Mouse (Mus musculus) neural tube, embryonic 14.5 days (tissue): Measurements from ENCODE around the gene Stk4. TPM values are rescaled to one million over a fixed set of nuclear protein-coding genes. Genes with fewer than 3 reads are reported as not detected.

Experiments
- ATAC-seq: fragments of 200-750 bp; cut with Nextera tagmentation; 2 replicates; pipeline ENCODE4 v1.8.0; 2017; ENCODE audit warnings: low read depth, mild to moderate bottlenecking, moderate TSS enrichment, moderate library complexity
- H3K27ac ChIP-seq: fragments of 300-500 bp; sonication (generic); 2 replicates; pipeline ENCODE4 v1.5.1; 2014; ENCODE audit warnings: low read depth, mild to moderate bottlenecking, control low read depth, low read length, moderate library complexity, mixed read lengths
- H3K27me3 ChIP-seq: fragments of 300-500 bp; sonication (generic); 2 replicates; pipeline ENCODE4 v1.6.1; 2014; ENCODE audit warnings: low read length; ENCODE audit not compliant: control insufficient read depth, insufficient read depth
- H3K36me3 ChIP-seq: fragments of 300-500 bp; sonication (generic); 2 replicates; pipeline ENCODE4 v1.6.1; 2014; ENCODE audit warnings: low read length, mixed read lengths; ENCODE audit not compliant: control insufficient read depth, insufficient read depth
- H3K4me1 ChIP-seq: fragments of 300-500 bp; sonication (generic); 2 replicates; pipeline ENCODE4 v1.6.1; 2014; ENCODE audit warnings: low read length; ENCODE audit not compliant: control insufficient read depth, insufficient read depth
- H3K4me2 ChIP-seq: fragments of 300-500 bp; sonication (generic); 2 replicates; pipeline ENCODE4 v1.6.1; 2014; ENCODE audit warnings: mild to moderate bottlenecking, low read depth, low read length, control low read depth
- H3K4me3 ChIP-seq: fragments of 300-500 bp; sonication (generic); 2 replicates; pipeline ENCODE4 v1.5.1; 2014; ENCODE audit warnings: low read depth, low read length, control low read depth, mixed read lengths
- H3K9ac ChIP-seq: fragments of 300-500 bp; sonication (generic); replicated peaks from 2 replicates; pipeline ENCODE4 v1.6.1; 2014; ENCODE audit warnings: low read depth, mild to moderate bottlenecking, control low read depth, low read length, mixed read lengths
- H3K9me3 ChIP-seq: fragments of 300-500 bp; sonication (generic); 2 replicates; pipeline ENCODE4 v1.6.1; 2016; ENCODE audit warnings: low read length; ENCODE audit not compliant: control insufficient read depth
- WGBS: fragments of 180-500 bp; shearing (Covaris S2); extraction: QIAGEN DNeasy Blood & Tissue Kit; methylation state at CpG from one replicate; pipeline ENCODE4 v1.1.7; 2014; 5-methylcytosine and 5-hydroxymethylcytosine counted together
- polyA plus RNA-seq: library from polyadenylated mRNA; unstranded; fragments of >200 nt; fragmentation: Nextera tagmentation; extraction: Ambion mirVana; gene quantifications from 2 replicates; pipeline ENCODE4 v1.2.1, GENCODE M21; 2014

Gene Stk4
- polyA plus RNA-seq: 24.7 and 26.3 TPM in 2 replicates

GRCm38 (mm10) chr2:164070142-164070764 lies at the start of gene Stk4:
Gene Stk4, plus strand, starts transcription at chr2:164070322.
- no peaks in the 10 kb centered on the region for H3K27me3 ChIP-seq
- H3K4me3 ChIP-seq: peak within 1 kb of the TSS; percentile 95
- under 1% methylated on average over 45 of the region's 45 CpGs for WGBS
- peaks cover 4% of the 10 kb centered on the region; the same call in 1 of the 2 replicates for H3K36me3 ChIP-seq
- H3K27ac ChIP-seq: peak within 1 kb of the TSS; percentile 76
- no peaks in the 10 kb centered on the region for H3K9me3 ChIP-seq
- H3K4me1 ChIP-seq: peaks cover 10% of the 10 kb centered on the region
- peak; percentile 39 for ATAC-seq
- H3K4me2 ChIP-seq: peak within 1 kb of the TSS; percentile 87
- H3K9ac ChIP-seq: peak within 1 kb of the TSS; percentile 81

GRCm38 (mm10) chr2:164022104-164022503 lies 48.0 kb upstream of the Stk4 start:
- Histone ChIP-seq H3K27ac (no peak overlapping the region), H3K9ac (no peak overlapping the region), H3K4me2 (no peak overlapping the region), H3K36me3 (peaks cover 18% of the 10 kb centered on the region), H3K27me3 (no peaks in the 10 kb centered on the region), H3K4me1 (no peaks in the 10 kb centered on the region), H3K9me3 (no peaks in the 10 kb centered on the region), H3K4me3 (no peak overlapping the region)
- 58% methylated on average over 2 of the region's 2 CpGs for WGBS
- ATAC-seq: no peak

- H3K4me1 ChIP-seq: no peaks in the 10 kb centered on the region
- no peaks in the 10 kb centered on the region for H3K9me3 ChIP-seq
- H3K27me3 ChIP-seq: no peaks in the 10 kb centered on the region
- WGBS: 88% methylated on average over 16 of the region's 16 CpGs
- H3K36me3 ChIP-seq: no peaks in the 10 kb centered on the region
- H3K4me3 ChIP-seq: no peak within 1 kb of the TSS
- H3K4me2 ChIP-seq: no peak within 1 kb of the TSS
- no peak within 1 kb of the TSS for H3K27ac ChIP-seq
- no peak within 1 kb of the TSS for H3K9ac ChIP-seq
- no peak for ATAC-seq
Measured at GRCm38 (mm10) chr2:164025150-164025549, 45.0 kb upstream of the Stk4 start, which contains the start of gene Pabpc1l. Gene Pabpc1l, plus strand, starts transcription at chr2:164025450.

- H3K27me3 ChIP-seq: no peaks in the 10 kb centered on the region
- H3K9ac ChIP-seq: no peak overlapping the region
- no peaks in the 10 kb centered on the region for H3K9me3 ChIP-seq
- H3K27ac ChIP-seq: no peak overlapping the region
- no peak overlapping the region for H3K4me2 ChIP-seq
- no peak for ATAC-seq
- no peaks in the 10 kb centered on the region for H3K4me1 ChIP-seq
- 74% methylated on average over 10 of the region's 10 CpGs for WGBS
- H3K4me3 ChIP-seq: no peak overlapping the region
- no peaks in the 10 kb centered on the region for H3K36me3 ChIP-seq
Measured at GRCm38 (mm10) chr2:164031147-164031546, 39.0 kb upstream of the Stk4 start.

- WGBS: 100% methylated on average over 3 of the region's 3 CpGs
- Histone ChIP-seq H3K9ac (no peak overlapping the region), H3K4me1 (no peaks in the 10 kb centered on the region), H3K9me3 (no peaks in the 10 kb centered on the region), H3K4me3 (no peak overlapping the region), H3K27ac (no peak overlapping the region), H3K36me3 (no peaks in the 10 kb centered on the region), H3K4me2 (no peak overlapping the region), H3K27me3 (no peaks in the 10 kb centered on the region)
- ATAC-seq: no peak
Measured at GRCm38 (mm10) chr2:164032973-164033372, 37.1 kb upstream of the Stk4 start.

GRCm38 (mm10) chr2:164036520-164037019 lies 33.6 kb upstream of the Stk4 start:
- Histone ChIP-seq H3K4me1 (no peaks in the 10 kb centered on the region), H3K36me3 (no peaks in the 10 kb centered on the region), H3K4me2 (no peak overlapping the region), H3K9ac (no peak overlapping the region), H3K27me3 (no peaks in the 10 kb centered on the region), H3K27ac (no peak overlapping the region), H3K4me3 (no peak overlapping the region), H3K9me3 (no peaks in the 10 kb centered on the region)
- no peak for ATAC-seq
- 64% methylated on average over 10 of the region's 10 CpGs for WGBS

- peak; percentile 41; the same call in 1 of the 2 replicates for ATAC-seq
Measured at GRCm38 (mm10) chr2:164038407-164039028, 31.6 kb upstream of the Stk4 start.

GRCm38 (mm10) chr2:164040949-164041348 lies 29.2 kb upstream of the Stk4 start:
- no peak overlapping the region for H3K27ac ChIP-seq
- WGBS: 90% methylated on average over 6 of the region's 6 CpGs
- no peaks in the 10 kb centered on the region for H3K4me1 ChIP-seq
- no peak overlapping the region for H3K4me3 ChIP-seq
- H3K4me2 ChIP-seq: no peak overlapping the region
- no peak for ATAC-seq
- H3K9ac ChIP-seq: no peak overlapping the region
- no peaks in the 10 kb centered on the region for H3K36me3 ChIP-seq
- H3K27me3 ChIP-seq: no peaks in the 10 kb centered on the region
- no peaks in the 10 kb centered on the region for H3K9me3 ChIP-seq

More at GRCm38 (mm10) chr2:164038407-164039028, 31.6 kb upstream of the Stk4 start:
- Histone ChIP-seq H3K27ac (no peak overlapping the region), H3K36me3 (no peaks in the 10 kb centered on the region), H3K27me3 (no peaks in the 10 kb centered on the region), H3K4me1 (no peaks in the 10 kb centered on the region), H3K9ac (no peak overlapping the region), H3K4me2 (no peak overlapping the region), H3K4me3 (no peak overlapping the region), H3K9me3 (no peaks in the 10 kb centered on the region)
- 100% methylated on average over 1 of the region's 1 CpGs for WGBS

- no peaks in the 10 kb centered on the region for H3K36me3 ChIP-seq
- ATAC-seq: no peak
- H3K27me3 ChIP-seq: no peaks in the 10 kb centered on the region
- no peaks in the 10 kb centered on the region for H3K9me3 ChIP-seq
- 92% methylated on average over 2 of the region's 2 CpGs for WGBS
- no peak overlapping the region for H3K27ac ChIP-seq
- H3K9ac ChIP-seq: no peak overlapping the region
- no peaks in the 10 kb centered on the region for H3K4me1 ChIP-seq
- no peak overlapping the region for H3K4me2 ChIP-seq
- no peak overlapping the region for H3K4me3 ChIP-seq
Measured at GRCm38 (mm10) chr2:164041523-164041922, 28.6 kb upstream of the Stk4 start.
